In the genomic region with DNA sequence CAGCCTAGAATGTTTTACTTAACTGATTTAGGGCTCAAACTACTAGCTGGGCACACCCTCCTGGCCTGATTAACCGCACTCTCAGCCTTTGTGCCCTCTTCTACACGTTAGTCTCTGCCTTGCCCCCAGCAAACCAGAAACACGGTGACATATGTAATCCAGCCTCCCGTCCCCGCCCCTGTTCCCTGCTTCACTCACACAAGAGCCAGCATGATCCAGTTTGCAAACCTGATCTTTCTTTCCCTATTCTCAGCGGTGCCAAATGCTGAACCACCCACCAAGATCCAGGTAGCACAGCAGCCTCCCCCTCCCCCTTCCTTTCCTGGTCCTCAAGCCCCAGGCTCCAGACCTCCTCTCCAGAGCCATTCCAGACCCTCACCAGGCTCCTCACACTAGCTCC, we compare ENCODE assay signal across 32 mouse cellular contexts. TPM values are rescaled to one million over a fixed set of nuclear protein-coding genes. Genes with fewer than 3 reads are reported as not detected.
DNase-seq lines count a peak whose midpoint lies in the region; ATAC-seq and TF ChIP-seq lines count a peak whose summit lies in the region.
"Had no signal": no experiment of that assay in that cellular context is flagged by ENCODE, and none has a peak within 500 bp of the region (broad histone marks: within the 10 kb centered on the region; RNA-seq: fewer than 3 reads in every experiment).

No protein-coding gene starts in this region.

- H3K4me1 ChIP-seq in hindbrain, embryonic 13.5 days (replicated peaks): peaks cover 62% of the 10 kb centered on the region
- peaks cover 2% of the 10 kb centered on the region; the same call in 1 of the 2 replicates for H3K4me1 ChIP-seq in hindbrain, embryonic 16.5 days (ENCODE audit: control insufficient read depth, insufficient read depth, low read depth, low read length)
- H3K4me1 ChIP-seq in limb, embryonic 12.5 days (replicated peaks): peaks cover 26% of the 10 kb centered on the region
- peaks cover 4% of the 10 kb centered on the region for H3K4me1 ChIP-seq in limb, embryonic 10.5 days
- no peaks in the 10 kb centered on the region for H3K4me1 ChIP-seq in stomach, postnatal 0 days (replicated peaks; ENCODE audit: control insufficient read depth, insufficient read depth)

- H3K4me2 ChIP-seq in hindbrain, embryonic 13.5 days: no peak overlapping the region
- H3K4me2 ChIP-seq in hindbrain, embryonic 16.5 days (ENCODE audit: low read length): no peak overlapping the region
- no peak overlapping the region for H3K4me2 ChIP-seq in limb, embryonic 12.5 days
- H3K4me2 ChIP-seq in stomach, postnatal 0 days (replicated peaks; ENCODE audit: low read depth): no peak overlapping the region
- H3K4me2 ChIP-seq: heart, embryonic 11.5 days; hindbrain, embryonic 12.5 days; neural tube, embryonic 15.5 days had no signal

- H3K9ac ChIP-seq in hindbrain, embryonic 13.5 days: 0 out of 2 replicates have a peak overlapping the region, but pooled peaks have one; percentile 16
- no peak overlapping the region for H3K9ac ChIP-seq in hindbrain, embryonic 16.5 days (ENCODE audit: low read depth, low read length)
- H3K9ac ChIP-seq in limb, embryonic 12.5 days (replicated peaks): no peak overlapping the region
- H3K9ac ChIP-seq in stomach, postnatal 0 days (ENCODE audit: low read length): no peak overlapping the region
- H3K9ac ChIP-seq: forebrain, postnatal 0 days; hindbrain, embryonic 12.5 days; liver, embryonic 14.5 days; neural tube, embryonic 15.5 days had no signal

- no peak overlapping the region for H3K4me3 ChIP-seq in hindbrain, embryonic 13.5 days
- no peak overlapping the region for H3K4me3 ChIP-seq in hindbrain, embryonic 16.5 days (ENCODE audit: low read length)
- H3K4me3 ChIP-seq in limb, embryonic 12.5 days (replicated peaks): no peak overlapping the region
- no peak overlapping the region for H3K4me3 ChIP-seq in limb, embryonic 10.5 days
- H3K4me3 ChIP-seq in stomach, postnatal 0 days (ENCODE audit: low read depth, low read length): no peak overlapping the region
- H3K4me3 ChIP-seq: hindbrain, embryonic 12.5 days; layer of hippocampus, adult 2 months; neural tube, embryonic 15.5 days had no signal

- no peak for TF ChIP-seq CTCF in stomach, postnatal 0 days (IDR thresholded peaks at IDR 0.05; ENCODE audit: low read depth)

- H3K36me3 ChIP-seq in hindbrain, embryonic 13.5 days: peaks cover 94% of the 10 kb centered on the region
- H3K36me3 ChIP-seq in hindbrain, embryonic 16.5 days (ENCODE audit: control insufficient read depth, insufficient read depth, low read length): peaks cover 20% of the 10 kb centered on the region
- H3K36me3 ChIP-seq in limb, embryonic 12.5 days: peaks cover 100% of the 10 kb centered on the region
- H3K36me3 ChIP-seq in limb, embryonic 10.5 days: peaks cover 100% of the 10 kb centered on the region
- H3K36me3 ChIP-seq in stomach, postnatal 0 days (ENCODE audit: control insufficient read depth, insufficient read depth, low read length): peaks cover 9% of the 10 kb centered on the region; the same call in 1 of the 2 replicates
- H3K36me3 ChIP-seq: G1E had no signal

- TF ChIP-seq EP300 in stomach, postnatal 0 days (optimal IDR thresholded peaks at IDR 0.05): no peak

- DNase-seq in limb, embryonic 10.5 days (ENCODE audit: low spot score): no peak
- peak; percentile 76 for DNase-seq in ZHBTc4 (ENCODE audit: low read depth, low spot score)
- peak; percentile 20 for DNase-seq in stomach, postnatal 0 days (ENCODE audit: low spot score)
- no peak for DNase-seq in left cerebral cortex, adult 9 months (ENCODE audit: low spot score in 2 of 2)
- DNase-seq: adrenal gland, postnatal 25 days; cerebellum, adult 11-12 months; cerebellum, postnatal 10 days; forebrain, postnatal 0 days; gastrocnemius, postnatal 10 days; heart, postnatal 36 days; kidney, postnatal 10 days; left cerebral cortex, postnatal 4 days; liver; lung, adult 2 months; lung, postnatal 10 days; midbrain, embryonic 14.5 days; retina, postnatal 1 day; right cerebral cortex, postnatal 14 days; thymus, adult 2 months; thymus, postnatal 36 days had no signal

- WGBS in hindbrain, embryonic 13.5 days: 80% methylated on average over 6 of the region's 6 CpGs
- WGBS in hindbrain, embryonic 16.5 days: 75% methylated on average over 6 of the region's 6 CpGs
- 62% methylated on average over 6 of the region's 6 CpGs for WGBS in limb, embryonic 12.5 days
- WGBS in limb, embryonic 10.5 days: 81% methylated on average over 6 of the region's 6 CpGs
- WGBS in stomach, postnatal 0 days: 54% methylated on average over 6 of the region's 6 CpGs

- H3K9me3 ChIP-seq in hindbrain, embryonic 13.5 days: no peaks in the 10 kb centered on the region
- H3K9me3 ChIP-seq in hindbrain, embryonic 16.5 days (ENCODE audit: control insufficient read depth, low read length): no peaks in the 10 kb centered on the region
- H3K9me3 ChIP-seq in limb, embryonic 12.5 days: no peaks in the 10 kb centered on the region
- H3K9me3 ChIP-seq in limb, embryonic 10.5 days (replicated peaks): no peaks in the 10 kb centered on the region
- no peaks in the 10 kb centered on the region for H3K9me3 ChIP-seq in stomach, postnatal 0 days (ENCODE audit: control insufficient read depth, low read length)
- H3K9me3 ChIP-seq: hindbrain, embryonic 12.5 days; neural tube, embryonic 15.5 days had no signal

- H3K27ac ChIP-seq in hindbrain, embryonic 13.5 days: peak overlapping the region; percentile 14; the same call in 1 of the 2 replicates
- no peak overlapping the region for H3K27ac ChIP-seq in hindbrain, embryonic 16.5 days (ENCODE audit: low read depth, low read length)
- H3K27ac ChIP-seq in limb, embryonic 12.5 days: 0 out of 2 replicates have a peak overlapping the region, but pooled peaks have one; percentile 4
- H3K27ac ChIP-seq in limb, embryonic 10.5 days: no peak overlapping the region
- peak overlapping the region; percentile 61 for H3K27ac ChIP-seq in stomach, postnatal 0 days (replicated peaks)
- H3K27ac ChIP-seq: layer of hippocampus, adult 2 months; liver, embryonic 14.5 days; macrophage; neural tube, embryonic 15.5 days had no signal

- no peaks in the 10 kb centered on the region for H3K27me3 ChIP-seq in hindbrain, embryonic 13.5 days
- no peaks in the 10 kb centered on the region for H3K27me3 ChIP-seq in hindbrain, embryonic 16.5 days (replicated peaks; ENCODE audit: control insufficient read depth, insufficient read depth, low read length)
- no peaks in the 10 kb centered on the region for H3K27me3 ChIP-seq in limb, embryonic 12.5 days
- no peaks in the 10 kb centered on the region for H3K27me3 ChIP-seq in limb, embryonic 10.5 days (ENCODE audit: low read depth, poor library complexity, severe bottlenecking)
- H3K27me3 ChIP-seq in stomach, postnatal 0 days (ENCODE audit: control insufficient read depth, insufficient read depth, low read length): no peaks in the 10 kb centered on the region
- H3K27me3 ChIP-seq: hindbrain, embryonic 12.5 days; neural tube, embryonic 15.5 days had no signal

- ATAC-seq in hindbrain, embryonic 13.5 days (ENCODE audit: low FRiP score): no peak
- ATAC-seq in hindbrain, embryonic 16.5 days: no peak
- no peak for ATAC-seq in limb, embryonic 12.5 days (ENCODE audit: insufficient number of reproducible peaks, insufficient read depth, low FRiP score, low TSS enrichment, low read depth)
- peak; percentile 45; the same call in 1 of the 2 replicates for ATAC-seq in stomach, postnatal 0 days (ENCODE audit: low FRiP score, low TSS enrichment)
- ATAC-seq: CD4-positive, CD25-positive, alpha-beta regulatory T cell, adult 4 months; forebrain, postnatal 0 days; intestine, postnatal 0 days had no signal

RNA-seq across cellular contexts. Expression of a gene that starts 13.2 kb away (rescaled TPM):
- polyA plus RNA-seq in hindbrain, embryonic 13.5 days (2015; fragmentation: Nextera tagmentation; extraction: Ambion mirVana): 33.7 and 36.0 TPM in 2 replicates
- 18.0 and 21.6 TPM in 2 replicates for polyA plus RNA-seq in hindbrain, embryonic 16.5 days (2015; fragmentation: Nextera tagmentation; extraction: Ambion mirVana)
- 63.8 and 66.6 TPM in 2 replicates for polyA plus RNA-seq in limb, embryonic 12.5 days (2016; fragmentation: Nextera tagmentation; extraction: Ambion mirVana)
- polyA plus RNA-seq in limb, embryonic 10.5 days (2016; fragmentation: Nextera tagmentation; extraction: Ambion mirVana): 69.0 and 72.2 TPM in 2 replicates
- polyA plus RNA-seq in stomach, postnatal 0 days (2015; fragmentation: Nextera tagmentation; extraction: Ambion mirVana): 17.5 and 17.9 TPM in 2 replicates
- polyA plus RNA-seq: CD4-positive, CD25-positive, alpha-beta regulatory T cell, adult 4 months; G1E; macrophage had no signal

Comparison
In these comparisons a context has a peak if more than half of its experiments do, and no peak if none do; other contexts are left out.
1. H3K27ac ChIP-seq: peak in hindbrain, embryonic 13.5 days (single experiment), limb, embryonic 12.5 days (single experiment) and stomach, postnatal 0 days (single experiment); none in hindbrain, embryonic 16.5 days (single experiment) and limb, embryonic 10.5 days (single experiment).
2. DNase-seq: peak in ZHBTc4 (single experiment) and stomach, postnatal 0 days (single experiment); none in limb, embryonic 10.5 days (single experiment) and left cerebral cortex, adult 9 months (0 of 2).